Mouse (Mus musculus) effector memory CD4-positive, alpha-beta T cell, adult 7 months (primary cell): ENCODE measurements around the gene Snx6. TPM values are rescaled to one million over a fixed set of nuclear protein-coding genes. Genes with fewer than 3 reads are reported as not detected.

ENCODE experiments used
- polyA plus RNA-seq: library from polyadenylated mRNA; unstranded; fragments of 100-300 nt; shearing (Covaris generic); gene quantifications from one replicate; pipeline ENCODE4 v1.2.1, GENCODE M21; 2017

Snx6 gene
- polyA plus RNA-seq, result 73.3 TPM

GRCm38 (mm10) chr12:54795153-54795998 is at the start of gene Snx6:
Gene Snx6 (minus strand): TSS chr12:54795703.

Other genes starting within 250 kb of the Snx6 start
- gene Sptssa, start 139.1 kb downstream of the Snx6 start, polyA plus RNA-seq, result 131 TPM
- gene Eapp, start 99.8 kb downstream of the Snx6 start, polyA plus RNA-seq, result 78.7 TPM
- gene Cfl2, start 67.2 kb upstream of the Snx6 start, polyA plus RNA-seq, result 25.9 TPM
- 5.9 TPM for gene Gm20403, start 190.8 kb upstream of the Snx6 start, polyA plus RNA-seq
- gene Baz1a, start 218.6 kb upstream of the Snx6 start, polyA plus RNA-seq, result 264 TPM